Mouse (Mus musculus): ENCODE measurements around the gene Lgi4.

DNA sequence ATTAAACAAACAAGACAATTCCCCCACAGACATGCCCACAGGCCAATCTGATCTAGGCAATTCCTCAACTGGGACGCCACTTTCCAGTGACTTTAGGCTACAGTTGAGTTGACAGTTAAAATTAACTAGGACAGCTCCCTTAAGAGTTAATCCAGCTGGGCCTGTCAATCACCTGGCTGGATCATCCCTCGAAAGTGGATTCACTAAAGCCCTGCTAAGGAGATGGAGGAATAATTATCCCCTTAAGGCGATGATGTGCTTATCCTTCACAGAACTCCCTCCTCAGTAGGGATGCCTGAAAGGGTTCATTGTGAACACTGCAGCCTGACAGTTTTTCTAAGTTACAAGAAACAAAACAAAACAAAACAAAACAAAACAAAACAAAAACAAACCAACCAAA lies 21.5 kb downstream of the Lgi4 start:
- TF ChIP-seq CTCF (IDR thresholded peaks at IDR 0.05; ENCODE audit: low read depth, low read length) (no peak), POLR2A (IDR thresholded peaks at IDR 0.05; ENCODE audit: extremely low read depth, insufficient read depth, low read length) (no peak)
